Mouse (Mus musculus) hindbrain, embryonic 16.5 days (tissue): Measurements from ENCODE around the gene Pde6d. TPM values are rescaled to one million over a fixed set of nuclear protein-coding genes. Genes with fewer than 3 reads are reported as not detected.
"Not testable (repeated sequence)": the region's sequence is repeated elsewhere in the genome, so short reads cannot be mapped to it uniquely, and the experiment has no call there.

Experiments used
- ATAC-seq: fragments of 200-750 bp; cut with Nextera tagmentation; 2 replicates; pipeline ENCODE4 v1.8.0; 2017; ENCODE audit warnings: moderate TSS enrichment, moderate library complexity
- H3K27ac ChIP-seq: fragments of 300-500 bp; sonication (generic); 2 replicates; pipeline ENCODE4 v1.5.1; 2014; ENCODE audit warnings: low read depth, mild to moderate bottlenecking, control low read depth, low read length, moderate library complexity
- H3K27me3 ChIP-seq: fragments of 300-500 bp; sonication (generic); replicated peaks from 2 replicates; pipeline ENCODE4 v1.6.1; 2014; ENCODE audit warnings: low read length; ENCODE audit not compliant: control insufficient read depth, insufficient read depth
- H3K36me3 ChIP-seq: fragments of 300-500 bp; sonication (generic); 2 replicates; pipeline ENCODE4 v1.6.1; 2014; ENCODE audit warnings: mild to moderate bottlenecking, low read length, moderate library complexity, mixed read lengths; ENCODE audit not compliant: control insufficient read depth, insufficient read depth
- H3K4me1 ChIP-seq: fragments of 300-500 bp; sonication (generic); 2 replicates; pipeline ENCODE4 v1.6.1; 2014; ENCODE audit warnings: low read depth, low read length; ENCODE audit not compliant: control insufficient read depth, insufficient read depth
- H3K4me2 ChIP-seq: fragments of 300-500 bp; sonication (generic); 2 replicates; pipeline ENCODE4 v1.6.1; 2014; ENCODE audit warnings: mild to moderate bottlenecking, low read length, control low read depth, moderate library complexity
- H3K4me3 ChIP-seq: fragments of 300-500 bp; sonication (generic); 2 replicates; pipeline ENCODE4 v1.5.1; 2014; ENCODE audit warnings: mild to moderate bottlenecking, low read length, control low read depth, moderate library complexity
- H3K9ac ChIP-seq: fragments of 300-500 bp; sonication (generic); 2 replicates; pipeline ENCODE4 v1.6.1; 2014; ENCODE audit warnings: low read depth, mild to moderate bottlenecking, control low read depth, low read length, moderate library complexity
- H3K9me3 ChIP-seq: fragments of 300-500 bp; sonication (generic); 2 replicates; pipeline ENCODE4 v1.6.1; 2014; ENCODE audit warnings: mild to moderate bottlenecking, low read length, moderate library complexity; ENCODE audit not compliant: control insufficient read depth
- WGBS: fragments of 180-500 bp; shearing (Covaris S2); extraction: QIAGEN DNeasy Blood & Tissue Kit; methylation state at CpG from one replicate; pipeline ENCODE4 v1.1.7; 2014; 5-methylcytosine and 5-hydroxymethylcytosine counted together
- polyA plus RNA-seq: library from polyadenylated mRNA; unstranded; fragments of >200 nt; fragmentation: Nextera tagmentation; extraction: Ambion mirVana; gene quantifications from 2 replicates; pipeline ENCODE4 v1.2.1, GENCODE M21; 2015

The Pde6d gene
- polyA plus RNA-seq, 1 experiment from 2014 or later = 113 TPM

GRCm38 (mm10) chr1:86555665-86556064 lies 26.8 kb downstream of the Pde6d start:
- 92% methylated on average over 3 of the region's 3 CpGs for WGBS
- no peak overlapping the region for H3K4me3 ChIP-seq
- H3K9ac ChIP-seq = no peak overlapping the region
- no peak overlapping the region for H3K27ac ChIP-seq
- H3K4me1 ChIP-seq = no peaks in the 10 kb centered on the region
- no peaks in the 10 kb centered on the region for H3K27me3 ChIP-seq
- no peak for ATAC-seq
- no peak overlapping the region for H3K4me2 ChIP-seq
- no peaks in the 10 kb centered on the region for H3K9me3 ChIP-seq
- no peaks in the 10 kb centered on the region; the same call in 1 of the 2 replicates for H3K36me3 ChIP-seq

DNA sequence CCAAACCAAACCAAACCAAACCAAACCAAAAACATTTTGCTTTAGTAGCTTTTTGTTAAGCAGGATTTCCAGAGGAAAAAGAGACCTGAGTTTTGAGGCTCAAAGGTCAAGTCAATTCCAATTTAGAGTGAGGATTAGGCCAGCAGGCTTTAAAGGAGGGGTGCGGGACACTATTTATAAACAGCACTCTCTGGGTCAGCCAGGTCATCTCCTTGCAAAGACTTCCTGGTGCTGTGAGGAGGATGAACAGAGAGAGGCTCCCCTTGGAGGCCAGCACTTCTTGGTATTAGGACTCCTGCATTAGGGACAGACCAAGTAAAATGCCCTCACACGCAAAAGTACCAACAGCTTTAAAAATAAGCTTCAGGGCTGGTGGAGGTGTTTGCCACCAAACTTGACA lies 30.6 kb downstream of the Pde6d start:
- H3K9ac ChIP-seq = no peak overlapping the region
- no peaks in the 10 kb centered on the region for H3K27me3 ChIP-seq
- H3K9me3 ChIP-seq = no peaks in the 10 kb centered on the region
- 58% methylated on average over 2 of the region's 2 CpGs for WGBS
- H3K27ac ChIP-seq = no peak overlapping the region
- H3K4me3 ChIP-seq = no peak overlapping the region
- peaks cover 8% of the 10 kb centered on the region; the same call in 1 of the 2 replicates for H3K36me3 ChIP-seq
- no peaks in the 10 kb centered on the region for H3K4me1 ChIP-seq
- no peak for ATAC-seq
- no peak overlapping the region for H3K4me2 ChIP-seq

- H3K9me3 ChIP-seq = no peaks in the 10 kb centered on the region
- H3K4me3 ChIP-seq = no peak overlapping the region
- H3K4me2 ChIP-seq = no peak overlapping the region
- 85% methylated on average over 4 of the region's 4 CpGs for WGBS
- no peak for ATAC-seq
- no peak overlapping the region for H3K27ac ChIP-seq
- H3K4me1 ChIP-seq = no peaks in the 10 kb centered on the region
- H3K36me3 ChIP-seq = peaks cover 11% of the 10 kb centered on the region; the same call in 1 of the 2 replicates
- no peak overlapping the region for H3K9ac ChIP-seq
- H3K27me3 ChIP-seq = no peaks in the 10 kb centered on the region
Observed at GRCm38 (mm10) chr1:86551299-86551698, 31.1 kb downstream of the Pde6d start.

DNA sequence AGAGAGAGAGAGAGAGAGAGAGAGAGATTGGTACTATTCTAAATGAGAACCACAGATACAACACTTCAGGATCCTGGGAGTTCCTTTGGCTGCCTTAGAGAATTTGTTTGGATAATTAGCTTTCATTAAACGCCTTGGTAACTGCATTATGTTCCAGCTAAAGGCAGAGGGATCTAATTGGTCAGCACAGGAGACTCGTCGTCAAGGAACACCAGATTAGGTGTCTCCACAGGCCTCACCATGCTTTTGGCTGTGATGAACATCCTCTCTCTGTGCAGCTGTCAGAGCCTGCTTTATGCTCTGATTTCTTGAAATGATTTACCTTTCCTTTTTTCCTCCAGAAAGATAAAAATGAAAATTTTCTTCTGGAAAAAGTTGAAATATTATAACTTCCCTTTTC lies 35.6 kb downstream of the Pde6d start:
- WGBS = 43% methylated on average over 3 of the region's 3 CpGs
- H3K4me1 ChIP-seq = no peaks in the 10 kb centered on the region
- H3K36me3 ChIP-seq = peaks cover 29% of the 10 kb centered on the region
- no peaks in the 10 kb centered on the region for H3K27me3 ChIP-seq
- no peaks in the 10 kb centered on the region for H3K9me3 ChIP-seq
- H3K9ac ChIP-seq = no peak overlapping the region
- no peak overlapping the region for H3K4me3 ChIP-seq
- no peak overlapping the region for H3K4me2 ChIP-seq
- ATAC-seq = peak; percentile 61; the same call in 1 of the 2 replicates
- H3K27ac ChIP-seq = no peak overlapping the region

GRCm38 (mm10) chr1:86542584-86542983 lies 39.8 kb downstream of the Pde6d start:
- no peak overlapping the region for H3K27ac ChIP-seq
- H3K4me2 ChIP-seq = no peak overlapping the region
- H3K4me3 ChIP-seq = no peak overlapping the region
- WGBS = 94% methylated on average over 2 of the region's 2 CpGs
- no peaks in the 10 kb centered on the region for H3K9me3 ChIP-seq
- no peaks in the 10 kb centered on the region for H3K4me1 ChIP-seq
- H3K27me3 ChIP-seq = no peaks in the 10 kb centered on the region
- H3K36me3 ChIP-seq = peaks cover 27% of the 10 kb centered on the region
- no peak overlapping the region for H3K9ac ChIP-seq
- ATAC-seq = no peak

DNA sequence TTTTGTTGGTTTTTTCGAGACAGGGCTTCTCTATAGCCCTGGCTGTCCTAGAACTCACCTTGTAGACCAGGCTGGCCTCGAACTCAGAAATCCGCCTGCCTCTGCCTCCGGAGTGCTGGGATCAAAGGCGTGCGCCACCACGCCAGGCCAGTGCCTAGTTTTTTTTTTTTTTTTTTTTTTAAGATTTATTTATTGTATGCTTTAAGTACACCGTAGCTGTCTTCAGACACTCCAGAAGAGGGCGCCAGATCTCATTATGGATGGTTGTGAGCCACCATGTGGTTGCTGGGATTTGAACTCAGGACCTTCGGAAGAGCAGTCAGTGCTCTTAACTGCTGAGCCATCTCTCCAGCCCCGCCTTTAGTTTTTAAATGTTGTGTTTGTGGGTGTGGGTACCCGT lies 42.8 kb downstream of the Pde6d start:
- not testable (repeated sequence) for H3K9me3 ChIP-seq, H3K4me3 ChIP-seq, H3K27me3 ChIP-seq, H3K27ac ChIP-seq, H3K4me1 ChIP-seq, H3K9ac ChIP-seq, ATAC-seq, H3K4me2 ChIP-seq
- 91% methylated on average over 12 of the region's 12 CpGs for WGBS
- peaks cover 12% of the 10 kb centered on the region for H3K36me3 ChIP-seq

- Histone ChIP-seq H3K36me3 (peaks cover 10% of the 10 kb centered on the region), H3K27ac (no peak overlapping the region), H3K4me2 (no peak overlapping the region), H3K9ac (no peak overlapping the region), H3K4me1 (no peaks in the 10 kb centered on the region), H3K27me3 (no peaks in the 10 kb centered on the region), H3K4me3 (no peak overlapping the region), H3K9me3 (no peaks in the 10 kb centered on the region)
- 59% methylated on average over 3 of the region's 3 CpGs for WGBS
- no peak for ATAC-seq
Observed at GRCm38 (mm10) chr1:86538383-86538782, 44.0 kb downstream of the Pde6d start.

DNA sequence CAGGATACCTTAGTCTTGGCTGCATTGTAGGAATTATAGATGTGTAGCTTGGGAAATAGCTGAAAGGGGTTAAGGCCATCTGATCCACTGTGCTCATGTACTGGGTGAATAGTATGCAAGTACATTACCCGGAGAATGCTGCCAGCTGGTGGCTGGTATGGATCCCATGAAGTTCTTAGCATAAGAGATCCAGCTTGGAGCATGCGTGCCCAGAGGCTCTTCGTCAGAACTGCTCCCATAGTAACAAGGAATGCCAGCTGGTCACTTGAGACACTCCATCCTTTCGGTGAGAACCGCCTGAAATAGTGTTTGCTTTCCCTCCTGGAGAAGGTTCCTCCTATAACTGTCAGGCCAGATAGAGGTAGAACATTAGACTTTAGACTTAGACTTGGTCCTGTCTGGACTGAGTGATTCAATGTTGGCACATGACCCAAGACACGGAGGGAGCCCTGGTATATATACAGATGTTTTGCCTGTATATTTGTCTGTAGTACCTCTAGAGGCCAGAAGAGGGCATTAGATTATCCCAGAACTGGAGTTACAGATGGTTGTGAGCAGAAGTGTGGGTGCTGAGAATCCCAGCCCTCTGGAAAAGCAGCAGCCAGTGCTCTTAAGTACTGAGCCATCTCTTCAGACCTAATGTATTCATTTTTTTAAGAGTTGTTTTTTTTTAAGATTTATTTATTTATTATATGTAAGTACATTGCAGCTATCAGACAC lies 48.9 kb downstream of the Pde6d start:
- no peaks in the 10 kb centered on the region for H3K9me3 ChIP-seq
- peaks cover 31% of the 10 kb centered on the region for H3K4me1 ChIP-seq
- no peak overlapping the region for H3K4me2 ChIP-seq
- 0 out of 2 replicates have a peak, but pooled peaks have one; percentile 28 for ATAC-seq
- WGBS = 70% methylated on average over 6 of the region's 6 CpGs
- no peak overlapping the region for H3K27ac ChIP-seq
- H3K36me3 ChIP-seq = peaks cover 7% of the 10 kb centered on the region
- H3K4me3 ChIP-seq = no peak overlapping the region
- no peaks in the 10 kb centered on the region for H3K27me3 ChIP-seq
- H3K9ac ChIP-seq = no peak overlapping the region

GRCm38 (mm10) chr1:86532362-86533051 lies 49.9 kb downstream of the Pde6d start:
- H3K27me3 ChIP-seq = no peaks in the 10 kb centered on the region
- peak overlapping the region; percentile 53 for H3K27ac ChIP-seq
- H3K4me1 ChIP-seq = peaks cover 31% of the 10 kb centered on the region
- peak; percentile 41 for ATAC-seq
- H3K4me2 ChIP-seq = peak overlapping the region; percentile 40
- peak overlapping the region; percentile 54 for H3K9ac ChIP-seq
- H3K9me3 ChIP-seq = no peaks in the 10 kb centered on the region
- 19% methylated on average over 11 of the region's 11 CpGs for WGBS
- no peak overlapping the region; the same call in 1 of the 2 replicates for H3K4me3 ChIP-seq
- H3K36me3 ChIP-seq = peaks cover 7% of the 10 kb centered on the region
